Mouse (Mus musculus) hindbrain, embryonic 14.5 days (tissue): ENCODE data around the gene Pex19. TPM values are rescaled to one million over a fixed set of nuclear protein-coding genes. Genes with fewer than 3 reads are reported as not detected.

ENCODE experiments used
- polyA plus RNA-seq: library from polyadenylated mRNA; unstranded; fragments of >200 nt; fragmentation: Nextera tagmentation; extraction: Ambion mirVana; gene quantifications from 2 replicates; pipeline ENCODE4 v1.2.1, GENCODE M21; 2014

Pex19 gene
- polyA plus RNA-seq, 1 experiment from 2014 or later: 150 TPM

Other genes starting within 250 kb of the Pex19 start
- not detected in 2 replicates for gene Gm10521, start 231.1 kb upstream of the Pex19 start, polyA plus RNA-seq
- gene Slamf6, start 209.2 kb upstream of the Pex19 start, polyA plus RNA-seq: 0.21 and 0.33 TPM in 2 replicates
- gene Vangl2, start 98.3 kb upstream of the Pex19 start, polyA plus RNA-seq: 48.9 and 49.5 TPM in 2 replicates
- gene Nhlh1, start 69.2 kb upstream of the Pex19 start, polyA plus RNA-seq: 2.7 and 3.6 TPM in 2 replicates
- gene Copa, start 44.2 kb upstream of the Pex19 start, polyA plus RNA-seq: 161 and 193 TPM in 2 replicates
- 106 and 111 TPM in 2 replicates for gene Ncstn, start 44.0 kb upstream of the Pex19 start, polyA plus RNA-seq
- 70.1 and 71.7 TPM in 2 replicates for gene Dcaf8, start 21.3 kb downstream of the Pex19 start, polyA plus RNA-seq
- 363 and 428 TPM in 2 replicates for gene Pea15a, start 80.0 kb downstream of the Pex19 start, polyA plus RNA-seq
- 1.4 and 2.2 TPM in 2 replicates for gene Casq1, start 93.1 kb downstream of the Pex19 start, polyA plus RNA-seq
- gene Atp1a4, start 131.7 kb downstream of the Pex19 start, polyA plus RNA-seq: 0.15 TPM in 1 of 2 replicates, not detected in the other
- gene Igsf8, start 134.9 kb downstream of the Pex19 start, polyA plus RNA-seq: 64.7 and 69.0 TPM in 2 replicates
- gene Atp1a2, start 171.3 kb downstream of the Pex19 start, polyA plus RNA-seq: 27.9 and 29.5 TPM in 2 replicates
- 1.7 and 2.1 TPM in 2 replicates for gene Kcnj9, start 202.6 kb downstream of the Pex19 start, polyA plus RNA-seq
- gene Kcnj10, start 214.5 kb downstream of the Pex19 start, polyA plus RNA-seq: 2.8 and 3.5 TPM in 2 replicates
- 5.6 and 5.9 TPM in 2 replicates for gene Pigm, start 249.8 kb downstream of the Pex19 start, polyA plus RNA-seq